Mouse (Mus musculus) embryonic fibroblast, embryonic 13.5 days (primary cell): ENCODE data around the gene Aqp5.

Experiments
- CTCF ChIP-seq: IDR thresholded peaks from 2 replicates; pipeline ENCODE4 v1.5.1; 2011; ENCODE audit warnings: mild to moderate bottlenecking, control low read depth, low read length, moderate library complexity, borderline replicate concordance; ENCODE audit not compliant: insufficient read depth
- POLR2A ChIP-seq: IDR thresholded peaks from 2 replicates; pipeline ENCODE4 v1.6.1; 2011; ENCODE audit warnings: low read depth, mild to moderate bottlenecking, control low read depth, low read length, moderate library complexity

- TF ChIP-seq POLR2A (no peak), CTCF (no peak)
These were observed 21.5 kb upstream of the Aqp5 start for GRCm38 (mm10) chr15:99569123-99569522.
